ENCODE assay signal across 20 mouse cellular contexts in the genomic region with DNA sequence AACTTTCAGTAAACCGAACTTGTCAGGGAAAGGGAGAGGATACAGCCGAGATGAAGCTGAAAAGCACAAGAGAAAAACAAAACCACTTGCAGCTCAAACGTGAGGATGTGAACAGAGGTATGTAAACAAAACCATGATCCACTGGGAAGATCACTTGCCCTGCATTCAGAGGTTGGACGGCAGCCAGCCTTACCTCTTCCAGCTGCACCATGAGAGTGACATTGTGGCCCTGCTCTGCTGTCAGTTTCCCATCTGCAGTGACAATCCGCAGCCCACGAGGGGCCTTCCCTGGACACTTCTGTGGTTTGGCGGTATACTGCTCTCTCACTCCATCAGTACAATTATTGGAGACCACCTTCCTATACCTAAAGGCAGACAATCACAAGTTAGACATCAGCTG.
DNase-seq lines count a peak whose midpoint lies in the region; ATAC-seq and TF ChIP-seq lines count a peak whose summit lies in the region.
"Had no signal": no experiment of that assay in that cellular context is flagged by ENCODE, and none has a peak within 500 bp of the region (broad histone marks: within the 10 kb centered on the region; RNA-seq: fewer than 3 reads in every experiment).

No protein-coding gene starts in this region.

- TF ChIP-seq CTCF in brain, embryonic 14.5 days (IDR thresholded peaks at IDR 0.05; ENCODE audit: borderline replicate concordance, extremely low read depth, insufficient read depth, insufficient read length): no peak

- H3K9me3 ChIP-seq in hindbrain, embryonic 13.5 days: no peaks in the 10 kb centered on the region
- H3K9me3 ChIP-seq in hindbrain, embryonic 10.5 days: no peaks in the 10 kb centered on the region
- H3K9me3 ChIP-seq in midbrain, embryonic 11.5 days (ENCODE audit: control insufficient read depth, low read length): no peaks in the 10 kb centered on the region
- H3K9me3 ChIP-seq in midbrain, embryonic 15.5 days: no peaks in the 10 kb centered on the region
- H3K9me3 ChIP-seq: embryonic facial prominence, embryonic 12.5 days; forebrain, embryonic 12.5 days; heart, embryonic 15.5 days; hindbrain, embryonic 15.5 days had no signal

- H3K27me3 ChIP-seq in hindbrain, embryonic 13.5 days: no peaks in the 10 kb centered on the region
- no peaks in the 10 kb centered on the region for H3K27me3 ChIP-seq in hindbrain, embryonic 10.5 days (ENCODE audit: insufficient read depth, poor library complexity, severe bottlenecking)
- no peaks in the 10 kb centered on the region for H3K27me3 ChIP-seq in midbrain, embryonic 11.5 days (ENCODE audit: control insufficient read depth, insufficient read depth, low read length)
- no peaks in the 10 kb centered on the region for H3K27me3 ChIP-seq in midbrain, embryonic 15.5 days (replicated peaks)
- H3K27me3 ChIP-seq: embryonic facial prominence, embryonic 12.5 days; forebrain, embryonic 12.5 days; heart, embryonic 15.5 days; hindbrain, embryonic 15.5 days had no signal

- no peak for DNase-seq in hindbrain, embryonic 10.5 days (ENCODE audit: low spot score)
- DNase-seq in midbrain, embryonic 11.5 days (ENCODE audit: low spot score, missing footprints): no peak
- DNase-seq in brain, embryonic 14.5 days (ENCODE audit: low read depth): peak; percentile 56
- no peak for DNase-seq in gastrocnemius, adult 18-20 months (ENCODE audit: low spot score)
- DNase-seq: adrenal gland, adult 8-10 months; adrenal gland, postnatal 36 days; cerebellum, adult 11 months; cerebellum, adult 9-10 months; cerebellum, postnatal 36 days; gastrocnemius, postnatal 14 days; heart, adult 2 months; heart, postnatal 14 days had no signal

- WGBS in hindbrain, embryonic 13.5 days: 57% methylated on average over 7 of the region's 7 CpGs
- WGBS in hindbrain, embryonic 10.5 days: 64% methylated on average over 7 of the region's 7 CpGs
- 44% methylated on average over 7 of the region's 7 CpGs for WGBS in midbrain, embryonic 11.5 days
- WGBS in midbrain, embryonic 15.5 days: 34% methylated on average over 7 of the region's 7 CpGs

- no peak for TF ChIP-seq POLR2A in brain, embryonic 14.5 days (IDR thresholded peaks at IDR 0.05; ENCODE audit: borderline replicate concordance, extremely low read depth, insufficient read depth, insufficient read length, poor library complexity, severe bottlenecking)

- peaks cover 16% of the 10 kb centered on the region for H3K4me1 ChIP-seq in hindbrain, embryonic 13.5 days (replicated peaks)
- H3K4me1 ChIP-seq in hindbrain, embryonic 10.5 days (replicated peaks): no peaks in the 10 kb centered on the region
- peaks cover 3% of the 10 kb centered on the region; the same call in 1 of the 2 replicates for H3K4me1 ChIP-seq in midbrain, embryonic 11.5 days (ENCODE audit: control insufficient read depth, insufficient read depth, low read length)
- peaks cover 16% of the 10 kb centered on the region for H3K4me1 ChIP-seq in midbrain, embryonic 15.5 days
- H3K4me1 ChIP-seq: heart, embryonic 15.5 days had no signal

- H3K36me3 ChIP-seq in hindbrain, embryonic 13.5 days: no peaks in the 10 kb centered on the region
- H3K36me3 ChIP-seq in hindbrain, embryonic 10.5 days: no peaks in the 10 kb centered on the region
- no peaks in the 10 kb centered on the region for H3K36me3 ChIP-seq in midbrain, embryonic 11.5 days (ENCODE audit: control insufficient read depth, insufficient read depth, low read length)
- no peaks in the 10 kb centered on the region for H3K36me3 ChIP-seq in midbrain, embryonic 15.5 days (replicated peaks)
- H3K36me3 ChIP-seq: embryonic facial prominence, embryonic 12.5 days; forebrain, embryonic 12.5 days; heart, embryonic 15.5 days; hindbrain, embryonic 15.5 days had no signal

- no peak overlapping the region for H3K4me3 ChIP-seq in hindbrain, embryonic 13.5 days
- no peak overlapping the region for H3K4me3 ChIP-seq in hindbrain, embryonic 10.5 days
- H3K4me3 ChIP-seq in midbrain, embryonic 11.5 days (ENCODE audit: low read depth, low read length): no peak overlapping the region
- H3K4me3 ChIP-seq in midbrain, embryonic 15.5 days: no peak overlapping the region
- H3K4me3 ChIP-seq: embryonic facial prominence, embryonic 12.5 days; forebrain, embryonic 12.5 days; heart, adult 2 months; heart, embryonic 15.5 days; hindbrain, embryonic 15.5 days had no signal

- no peak overlapping the region for H3K9ac ChIP-seq in hindbrain, embryonic 13.5 days
- H3K9ac ChIP-seq in midbrain, embryonic 11.5 days (ENCODE audit: low read length): no peak overlapping the region
- no peak overlapping the region for H3K9ac ChIP-seq in midbrain, embryonic 15.5 days
- H3K9ac ChIP-seq: embryonic facial prominence, embryonic 12.5 days; forebrain, embryonic 12.5 days; heart, embryonic 15.5 days; hindbrain, embryonic 15.5 days had no signal

- H3K4me2 ChIP-seq in hindbrain, embryonic 13.5 days: no peak overlapping the region
- H3K4me2 ChIP-seq in midbrain, embryonic 11.5 days: no peak overlapping the region
- no peak overlapping the region for H3K4me2 ChIP-seq in midbrain, embryonic 15.5 days
- H3K4me2 ChIP-seq: embryonic facial prominence, embryonic 12.5 days; forebrain, embryonic 12.5 days; heart, embryonic 11.5 days; heart, embryonic 15.5 days; hindbrain, embryonic 15.5 days had no signal

- no peak for ATAC-seq in hindbrain, embryonic 13.5 days (ENCODE audit: low FRiP score)
- ATAC-seq in midbrain, embryonic 11.5 days (ENCODE audit: low FRiP score): peak; percentile 43; the same call in 1 of the 2 replicates
- no peak for ATAC-seq in midbrain, embryonic 15.5 days (replicated peaks)
- ATAC-seq: forebrain, embryonic 16.5 days had no signal

- peak overlapping the region; percentile 23; the same call in 1 of the 2 replicates for H3K27ac ChIP-seq in hindbrain, embryonic 13.5 days
- no peak overlapping the region for H3K27ac ChIP-seq in hindbrain, embryonic 10.5 days
- no peak overlapping the region for H3K27ac ChIP-seq in midbrain, embryonic 11.5 days (ENCODE audit: low read depth, low read length)
- no peak overlapping the region for H3K27ac ChIP-seq in midbrain, embryonic 15.5 days
- H3K27ac ChIP-seq: embryonic facial prominence, embryonic 12.5 days; forebrain, embryonic 12.5 days; heart, adult 2 months; heart, embryonic 15.5 days; hindbrain, embryonic 15.5 days had no signal
